Mouse (Mus musculus): Measurements from ENCODE around the gene Map4k3. TPM values are rescaled to one million over a fixed set of nuclear protein-coding genes. Genes with fewer than 3 reads are reported as not detected.
A peak's percentile ranks its signal among the peaks of the same experiment; 100 is the strongest.
"Not testable (repeated sequence)": the region's sequence is repeated elsewhere in the genome, so short reads cannot be mapped to it uniquely, and the experiment has no call there.

Gene Map4k3
- total RNA-seq (2014; fragmentation: Nextera tagmentation) (2.2 and 3.3 TPM in 2 replicates), total RNA-seq (2017) (1.6 and 3.7 TPM in 2 replicates)

DNA sequence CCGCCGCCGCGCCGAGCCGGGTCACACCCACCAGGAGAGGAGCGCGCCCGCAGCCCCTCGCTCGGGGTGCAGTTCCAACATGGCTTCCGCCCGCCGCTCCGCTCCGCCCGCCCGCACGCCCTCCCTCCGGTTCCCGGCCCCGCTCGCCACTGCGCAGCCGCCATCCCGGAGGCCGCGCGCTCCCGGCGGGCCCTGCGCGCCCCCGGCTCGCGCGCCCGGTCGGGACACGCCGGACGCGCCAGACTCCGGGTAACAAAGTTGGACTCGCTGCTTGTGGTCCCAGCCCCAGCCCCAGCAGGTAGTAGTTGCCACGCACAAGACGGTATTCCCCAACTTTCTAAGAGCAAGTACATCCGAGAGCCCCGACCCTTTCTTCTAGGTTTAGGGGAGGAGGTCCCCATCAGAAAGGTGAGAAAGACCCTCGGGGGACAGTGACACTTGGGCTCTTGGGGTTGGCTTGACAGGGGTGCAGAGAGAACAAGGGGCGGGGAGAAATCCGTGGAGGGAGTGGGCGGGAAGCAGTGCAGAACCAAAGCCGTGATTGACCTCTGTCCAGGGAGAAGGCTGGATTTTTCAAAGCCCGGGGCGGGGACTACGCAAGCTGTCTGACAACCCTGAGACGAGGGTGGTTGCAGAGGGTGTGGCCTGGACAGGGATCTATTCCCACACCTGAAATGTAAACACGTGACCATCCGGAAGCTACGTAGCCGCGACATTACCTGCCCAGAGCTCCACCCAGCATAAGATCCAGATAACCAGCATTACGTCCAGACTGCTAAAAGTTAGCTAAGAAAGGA lies at the start of gene Map4k3:
TSS of gene Map4k3 (minus strand) at position 424 of the 797 bp plus-strand sequence.
- peak; percentile 68 for ATAC-seq (replicated peaks; ENCODE audit: low FRiP score, low TSS enrichment, poor library complexity, severe bottlenecking)

DNA sequence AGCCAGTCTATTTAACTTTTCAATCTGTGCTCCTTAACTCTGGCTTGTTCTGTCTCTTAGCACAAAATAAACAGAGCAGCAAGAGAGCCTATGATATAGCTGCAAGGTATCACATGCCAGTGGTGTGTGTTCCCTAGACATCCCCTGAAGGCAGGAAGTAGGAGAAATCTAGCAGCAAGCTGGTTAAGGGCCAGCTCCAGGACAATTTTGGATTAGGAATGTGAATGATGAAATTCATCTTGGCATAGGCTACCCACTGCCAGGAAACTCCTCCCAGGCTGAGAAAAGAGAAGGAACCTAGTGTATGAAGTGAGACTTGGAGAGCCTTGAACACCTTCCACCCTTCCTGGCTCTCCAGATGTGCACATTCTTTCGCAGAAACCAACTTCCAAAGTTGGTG lies 49.3 kb upstream of the Map4k3 start:
- ATAC-seq (replicated peaks; ENCODE audit: low FRiP score, low TSS enrichment, poor library complexity, severe bottlenecking), result no peak

DNA sequence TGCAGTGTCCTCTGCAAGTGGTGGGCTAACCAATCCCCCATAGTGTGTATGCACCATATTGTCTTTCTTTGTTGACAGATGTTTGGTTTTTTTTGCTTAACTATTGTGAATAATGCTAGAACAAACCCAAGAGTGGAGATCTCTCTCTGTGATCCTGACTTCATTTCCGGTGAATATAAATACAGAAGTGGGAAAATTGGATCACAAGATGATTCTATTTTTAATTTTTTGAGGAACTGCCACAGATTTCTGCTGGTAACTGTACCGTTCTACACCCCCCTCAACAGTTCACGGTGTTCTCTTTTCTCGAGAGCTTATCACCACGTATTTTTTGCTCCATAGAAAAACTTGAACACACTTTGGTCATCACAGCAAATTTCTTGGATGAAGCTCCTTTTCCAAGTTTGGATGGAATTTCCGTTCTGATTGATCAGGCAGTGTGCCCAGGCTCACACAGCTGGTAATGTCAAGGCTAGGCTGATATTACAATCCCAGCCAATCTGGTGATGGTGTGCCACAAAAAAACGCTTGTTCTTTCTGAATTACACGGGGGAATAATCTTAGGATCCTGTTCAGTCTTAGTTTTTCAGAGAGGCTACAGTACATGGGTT lies 47.0 kb upstream of the Map4k3 start:
- no peak for ATAC-seq (replicated peaks; ENCODE audit: low FRiP score, low TSS enrichment, poor library complexity, severe bottlenecking)

DNA sequence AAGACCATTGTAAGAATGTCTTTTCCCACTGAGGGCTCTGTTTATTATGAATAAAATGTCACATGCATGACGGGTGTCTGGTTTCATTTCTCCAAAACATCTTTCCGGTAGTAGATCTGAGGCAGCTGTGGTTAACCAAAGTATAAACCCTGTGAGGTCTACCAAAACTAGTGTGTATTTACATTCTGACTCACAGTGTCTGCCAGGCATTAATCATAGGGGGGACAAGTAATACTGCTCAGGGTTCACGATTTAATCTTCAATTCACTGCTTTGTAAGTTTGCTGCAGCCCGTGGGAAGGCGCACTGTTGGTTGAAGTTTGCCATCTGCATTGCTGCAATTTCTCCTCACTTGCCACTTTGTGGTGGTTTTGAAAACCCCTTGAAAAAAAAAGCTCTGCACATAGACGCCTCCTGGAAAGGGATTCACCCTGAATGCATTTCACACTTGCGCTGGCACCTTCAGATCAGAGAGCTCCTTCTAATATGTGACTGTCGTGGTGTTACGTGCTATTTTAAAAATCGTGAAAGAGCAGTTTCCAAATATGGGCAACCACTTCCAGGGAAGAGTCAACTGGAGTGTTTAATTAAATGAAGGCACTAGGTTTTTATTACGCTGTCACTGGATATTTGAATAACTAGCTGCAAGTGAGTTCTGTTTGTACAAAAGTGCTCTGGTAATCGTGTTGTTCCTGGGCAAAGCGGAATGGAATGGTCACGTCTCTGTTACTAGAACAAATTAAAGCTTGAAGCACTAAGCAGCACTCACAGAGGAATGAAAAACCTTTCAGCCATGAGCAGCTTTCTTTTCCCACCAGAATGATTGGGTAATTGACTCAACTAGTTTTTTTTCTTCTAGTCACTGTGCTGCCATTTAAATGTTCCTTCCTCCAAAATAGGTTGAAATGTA lies 44.5 kb upstream of the Map4k3 start:
- ATAC-seq (replicated peaks; ENCODE audit: low FRiP score, low TSS enrichment, poor library complexity, severe bottlenecking), result no peak; the same call in none of the 2 replicates

DNA sequence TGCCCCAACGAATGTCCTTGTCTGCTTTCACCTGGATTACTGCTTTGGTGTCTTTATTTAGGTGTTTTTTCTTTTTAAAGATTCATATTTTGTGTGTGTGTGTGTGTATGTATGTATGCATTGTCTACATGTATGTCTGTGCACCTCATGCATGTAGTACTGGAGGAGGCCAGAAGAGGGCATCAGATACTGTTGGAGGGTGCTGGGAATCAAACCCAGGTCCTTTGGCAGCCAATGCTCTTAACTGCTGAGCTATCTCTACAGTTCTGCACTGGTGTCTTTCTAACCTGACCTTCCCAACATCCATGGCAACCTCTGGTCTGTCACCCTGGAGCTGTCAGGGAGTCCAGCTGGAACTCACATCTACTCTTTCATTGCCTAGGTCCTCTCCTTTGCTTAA lies 41.8 kb upstream of the Map4k3 start:
- no peak for ATAC-seq (replicated peaks; ENCODE audit: low FRiP score, low TSS enrichment, poor library complexity, severe bottlenecking)

DNA sequence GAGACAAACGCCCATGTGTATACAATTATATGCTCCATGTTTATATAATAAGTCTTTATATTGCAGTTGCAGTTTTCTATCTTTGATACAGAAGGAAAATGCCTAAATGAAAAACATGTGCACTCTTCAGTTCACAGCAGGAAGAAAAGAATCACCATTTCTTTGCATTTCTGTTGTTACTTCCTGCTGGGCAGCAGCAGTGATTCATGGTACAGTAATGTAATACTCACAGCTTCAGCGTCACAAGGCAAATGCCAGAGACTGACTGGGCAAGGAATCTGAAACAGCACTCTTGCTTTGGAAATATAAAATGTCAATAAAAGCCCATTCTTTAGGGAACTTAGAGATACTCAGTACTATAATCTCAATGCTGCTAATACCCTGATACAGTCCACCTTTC lies 36.9 kb upstream of the Map4k3 start:
- no peak for ATAC-seq (replicated peaks; ENCODE audit: low FRiP score, low TSS enrichment, poor library complexity, severe bottlenecking)

DNA sequence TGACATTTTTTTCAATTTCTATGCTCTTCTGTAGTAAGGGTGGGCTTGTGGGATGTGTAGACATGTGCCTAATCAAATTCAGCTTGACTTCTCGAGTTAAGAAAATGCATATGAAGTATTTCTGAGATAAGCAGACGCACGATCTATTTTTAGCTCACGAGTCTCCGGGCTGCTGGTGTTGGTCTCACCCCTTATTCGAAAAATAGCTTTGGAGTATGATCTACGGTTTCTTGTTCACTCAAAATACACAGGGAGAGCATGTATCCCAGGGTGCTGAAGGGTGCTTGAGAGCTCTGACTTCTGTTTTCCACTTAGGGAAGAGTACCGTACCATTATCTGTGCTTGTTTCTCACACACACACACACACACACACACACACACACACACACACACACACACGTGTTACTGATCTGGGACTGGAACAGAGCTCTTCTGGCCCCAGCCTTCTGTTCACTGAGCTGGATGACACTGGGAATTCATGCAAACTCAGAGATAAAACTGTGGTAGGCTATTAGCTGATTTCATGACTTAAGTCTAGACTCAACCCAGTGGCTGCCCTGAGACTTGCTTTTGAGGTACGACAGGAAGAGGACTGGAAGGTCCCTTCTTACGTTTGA lies 34.9 kb upstream of the Map4k3 start:
- ATAC-seq (replicated peaks; ENCODE audit: low FRiP score, low TSS enrichment, poor library complexity, severe bottlenecking), result peak; percentile 76

DNA sequence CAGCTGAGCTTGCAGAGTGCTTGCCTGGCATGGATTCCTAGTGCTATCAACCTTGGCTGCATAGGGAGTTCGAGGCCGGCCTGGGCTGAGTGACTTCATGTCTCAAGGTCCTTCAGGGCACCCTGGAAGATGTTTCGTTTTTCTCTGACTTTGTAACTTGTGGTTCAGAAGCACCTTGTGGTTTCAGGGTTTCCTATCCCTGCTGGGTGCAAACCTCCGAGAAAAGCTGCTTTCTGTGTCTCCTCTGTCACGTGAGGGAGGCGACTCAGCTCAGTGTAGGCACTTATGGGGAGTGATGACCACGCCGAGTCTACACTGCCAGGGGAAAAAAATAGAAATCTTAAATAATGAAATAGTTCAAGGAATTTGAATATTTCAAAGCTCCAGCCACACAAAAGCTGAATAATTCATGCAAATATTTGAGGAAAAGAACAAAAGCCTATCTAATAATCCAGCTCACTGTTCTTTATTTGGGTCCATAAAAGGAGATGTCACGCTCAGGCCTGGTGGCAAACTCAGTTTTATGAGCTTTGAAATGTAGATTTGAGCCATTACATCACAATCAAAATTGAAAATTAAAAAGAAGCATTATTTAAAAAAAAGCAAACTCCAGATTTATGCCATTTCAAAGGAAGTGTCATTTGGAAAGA lies 34.2 kb upstream of the Map4k3 start:
- ATAC-seq (replicated peaks; ENCODE audit: low FRiP score, low TSS enrichment, poor library complexity, severe bottlenecking), result no peak

DNA sequence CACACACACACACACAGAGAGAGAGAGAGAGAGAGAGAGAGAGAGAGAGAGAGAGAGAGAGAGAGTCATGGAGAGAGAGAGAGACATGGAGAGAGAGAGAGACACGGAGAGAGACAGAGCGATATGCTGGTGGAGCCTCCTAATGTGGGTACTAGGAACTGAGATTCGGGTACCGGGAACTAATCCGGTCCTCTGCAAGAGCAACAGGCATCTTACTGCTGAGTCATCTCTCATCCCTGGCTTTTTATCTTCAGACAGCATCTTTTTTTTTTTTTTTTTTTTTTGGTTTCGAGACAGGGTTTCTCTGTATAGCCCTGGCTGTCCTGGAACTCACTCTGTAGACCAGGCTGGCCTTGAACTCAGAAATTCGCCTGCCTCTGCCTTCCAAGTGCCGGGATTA lies 32.9 kb upstream of the Map4k3 start:
- ATAC-seq (replicated peaks; ENCODE audit: low FRiP score, low TSS enrichment, poor library complexity, severe bottlenecking), result not testable (repeated sequence)

DNA sequence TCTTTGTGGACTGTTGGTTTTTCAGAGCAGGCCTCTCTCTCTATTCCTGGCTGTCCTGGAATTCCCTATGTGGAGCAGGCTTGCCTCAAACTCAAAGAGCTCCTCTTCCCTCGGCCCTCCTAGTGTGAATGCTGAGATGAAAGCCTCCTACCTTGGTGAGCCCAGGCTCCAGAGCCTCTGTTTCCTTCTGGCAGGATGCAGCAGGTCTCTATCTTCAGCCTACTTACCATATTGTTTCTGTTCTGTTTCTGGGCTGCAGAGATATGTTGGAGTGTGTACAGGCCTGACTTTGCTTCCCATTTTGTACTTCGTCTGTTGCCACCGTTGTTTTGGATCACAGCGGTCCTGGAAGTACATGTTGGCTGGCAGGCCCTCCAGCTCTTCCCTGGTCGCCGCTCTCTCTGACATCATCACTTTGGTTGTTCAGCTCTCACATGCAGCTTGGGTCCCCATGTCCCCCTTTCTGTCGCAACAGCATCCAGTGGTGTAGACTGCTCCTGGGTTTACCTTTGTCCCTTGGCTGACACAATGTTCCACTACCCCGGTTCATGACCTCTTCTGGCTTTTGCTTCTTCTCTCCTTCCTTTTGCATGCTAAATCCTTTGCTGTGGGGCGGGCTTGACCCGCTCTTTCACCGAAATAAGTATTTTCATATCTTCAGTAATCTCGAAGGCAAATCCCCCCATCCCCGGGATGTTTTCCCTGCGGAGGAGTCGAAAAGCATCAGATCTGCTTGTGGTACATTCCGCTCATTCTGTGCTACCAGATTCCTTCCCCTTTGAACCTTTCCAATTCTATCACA lies 32.3 kb upstream of the Map4k3 start:
- ATAC-seq (replicated peaks; ENCODE audit: low FRiP score, low TSS enrichment, poor library complexity, severe bottlenecking), result no peak

DNA sequence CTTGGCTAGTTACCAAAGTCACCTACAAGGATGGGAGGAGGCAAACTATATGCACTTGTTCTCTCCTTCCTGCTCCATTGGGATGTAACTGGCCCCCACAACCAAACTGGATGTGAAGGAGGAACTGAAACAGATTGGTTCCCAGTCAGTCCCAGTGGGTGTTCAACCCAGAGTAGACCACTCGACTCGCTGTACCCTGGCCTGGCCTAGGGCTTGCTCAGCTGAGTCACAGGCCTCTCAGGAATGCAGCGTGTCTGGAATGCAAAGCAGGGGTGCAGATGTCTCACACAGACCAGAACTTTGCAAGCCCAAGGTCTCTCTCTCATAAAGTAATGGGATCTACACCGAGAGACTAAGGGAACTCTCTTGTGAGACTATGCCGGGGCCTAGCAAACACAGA lies 27.8 kb upstream of the Map4k3 start:
- ATAC-seq (replicated peaks; ENCODE audit: low FRiP score, low TSS enrichment, poor library complexity, severe bottlenecking), result no peak

DNA sequence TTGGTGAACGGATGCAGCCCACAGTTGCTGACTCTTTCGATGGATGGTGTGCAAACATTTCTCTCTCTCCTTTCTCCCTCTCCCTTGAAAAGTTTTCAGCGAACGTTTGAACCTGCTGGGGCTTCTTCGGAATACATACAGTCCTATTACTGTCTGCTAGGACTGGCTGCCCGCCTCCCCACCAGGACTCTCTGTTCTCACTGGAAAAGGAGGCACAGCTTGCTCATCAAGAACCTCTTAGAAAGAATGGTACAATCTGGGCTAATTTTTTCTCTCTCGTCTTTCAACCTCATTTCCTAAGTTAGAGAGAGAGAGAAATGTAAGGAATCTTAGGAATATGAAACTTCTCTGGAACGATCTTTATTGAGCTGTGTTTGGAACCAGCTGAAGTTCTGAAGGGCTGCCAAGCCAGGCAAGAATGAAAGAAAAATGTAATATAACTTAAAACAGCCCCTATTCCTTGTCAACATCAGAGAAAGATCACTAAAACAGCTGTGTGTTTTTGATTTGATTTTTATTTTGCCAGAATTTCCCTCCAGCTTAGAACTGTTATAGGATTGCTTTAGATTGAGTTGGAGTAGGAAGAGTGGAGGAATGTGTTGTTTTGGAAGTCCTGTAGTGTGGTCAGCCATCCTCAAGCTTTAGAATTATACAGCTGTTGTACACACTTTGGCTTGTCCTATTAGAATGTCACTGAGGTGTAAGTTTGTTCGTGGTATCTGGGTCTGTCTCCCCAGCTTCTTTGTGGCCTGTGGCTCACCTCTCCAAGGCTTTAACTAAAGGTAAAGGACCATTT lies 27.0 kb upstream of the Map4k3 start:
- ATAC-seq (replicated peaks; ENCODE audit: low FRiP score, low TSS enrichment, poor library complexity, severe bottlenecking), result no peak

DNA sequence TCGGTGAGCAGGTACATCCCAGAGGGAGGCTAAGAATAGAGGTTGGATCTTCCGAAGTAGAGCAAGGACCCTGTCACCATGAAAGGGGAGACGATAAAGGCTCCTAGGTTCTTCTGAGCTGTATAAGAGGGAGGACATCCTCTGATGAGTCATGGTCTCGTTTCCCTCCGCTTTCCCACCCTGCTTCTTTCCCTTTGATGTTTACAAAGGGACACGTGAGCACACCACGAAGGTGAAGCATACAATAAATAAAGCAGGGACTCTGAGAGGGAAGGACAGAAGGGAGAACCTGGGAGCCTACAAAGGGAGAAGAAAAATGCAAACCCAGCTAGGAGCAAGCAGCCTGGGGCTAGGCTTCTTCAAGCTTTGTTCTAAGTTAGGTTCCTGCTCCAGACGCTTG lies 26.3 kb upstream of the Map4k3 start:
- ATAC-seq (replicated peaks; ENCODE audit: low FRiP score, low TSS enrichment, poor library complexity, severe bottlenecking), result no peak

DNA sequence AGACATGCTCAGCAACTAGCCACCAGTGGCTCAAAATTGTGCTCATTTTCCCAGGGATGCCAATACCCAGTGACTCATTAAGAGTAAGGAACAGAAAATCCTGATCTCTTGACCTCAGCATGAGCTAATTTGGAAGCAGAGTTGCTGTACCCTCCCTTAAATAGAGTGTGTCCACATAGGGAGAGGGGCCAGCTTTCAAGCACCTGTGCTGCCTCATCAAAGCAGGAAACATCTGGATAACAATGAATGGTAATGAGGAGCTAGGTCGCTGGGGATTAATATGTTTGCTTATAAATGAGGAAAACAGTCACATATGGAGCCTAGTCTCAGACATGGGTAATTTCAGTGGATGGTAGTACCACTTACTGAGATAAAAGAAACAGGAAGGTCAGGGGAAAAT lies 24.2 kb upstream of the Map4k3 start:
- ATAC-seq (replicated peaks; ENCODE audit: low FRiP score, low TSS enrichment, poor library complexity, severe bottlenecking), result no peak

DNA sequence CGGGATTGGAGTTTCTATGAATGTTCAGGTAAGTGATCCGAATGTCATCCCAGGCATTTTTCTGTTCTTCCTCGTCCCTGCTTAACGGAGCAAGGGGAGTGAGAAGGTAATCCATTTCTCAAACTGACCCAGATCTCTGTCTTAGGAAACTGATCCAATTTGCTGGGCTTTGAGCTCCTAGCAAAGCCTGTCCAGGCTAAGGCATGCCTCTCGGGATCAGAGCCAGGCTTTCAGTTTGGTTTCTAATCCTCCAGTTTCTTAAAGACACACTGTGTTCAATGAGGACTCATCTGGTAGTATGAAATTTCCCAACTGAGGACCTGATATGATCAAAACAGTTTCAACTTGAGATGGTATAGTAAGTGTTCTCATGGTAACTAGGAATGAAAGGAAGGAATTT lies 11.1 kb upstream of the Map4k3 start:
- no peak for ATAC-seq (replicated peaks; ENCODE audit: low FRiP score, low TSS enrichment, poor library complexity, severe bottlenecking)

DNA sequence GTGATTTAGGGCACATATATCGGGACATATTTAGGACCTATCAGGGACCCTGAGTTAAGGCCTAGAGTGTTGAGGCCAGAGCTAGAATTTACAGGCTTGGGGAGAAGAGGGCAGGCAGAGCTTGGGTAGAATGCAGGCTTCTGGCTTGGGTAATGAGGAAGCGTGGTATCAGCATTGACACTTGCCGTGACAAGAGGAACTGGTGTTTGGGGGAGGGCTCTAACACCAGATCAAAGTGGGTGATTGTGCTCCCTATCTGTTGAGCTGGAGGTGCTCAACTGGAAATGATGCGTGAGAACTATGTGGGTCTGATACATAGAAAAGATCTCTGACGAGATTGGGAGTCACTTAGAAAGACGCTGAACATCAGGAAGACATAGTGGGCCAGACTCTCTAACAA lies 6.4 kb upstream of the Map4k3 start:
- no peak for ATAC-seq (replicated peaks; ENCODE audit: low FRiP score, low TSS enrichment, poor library complexity, severe bottlenecking)

DNA sequence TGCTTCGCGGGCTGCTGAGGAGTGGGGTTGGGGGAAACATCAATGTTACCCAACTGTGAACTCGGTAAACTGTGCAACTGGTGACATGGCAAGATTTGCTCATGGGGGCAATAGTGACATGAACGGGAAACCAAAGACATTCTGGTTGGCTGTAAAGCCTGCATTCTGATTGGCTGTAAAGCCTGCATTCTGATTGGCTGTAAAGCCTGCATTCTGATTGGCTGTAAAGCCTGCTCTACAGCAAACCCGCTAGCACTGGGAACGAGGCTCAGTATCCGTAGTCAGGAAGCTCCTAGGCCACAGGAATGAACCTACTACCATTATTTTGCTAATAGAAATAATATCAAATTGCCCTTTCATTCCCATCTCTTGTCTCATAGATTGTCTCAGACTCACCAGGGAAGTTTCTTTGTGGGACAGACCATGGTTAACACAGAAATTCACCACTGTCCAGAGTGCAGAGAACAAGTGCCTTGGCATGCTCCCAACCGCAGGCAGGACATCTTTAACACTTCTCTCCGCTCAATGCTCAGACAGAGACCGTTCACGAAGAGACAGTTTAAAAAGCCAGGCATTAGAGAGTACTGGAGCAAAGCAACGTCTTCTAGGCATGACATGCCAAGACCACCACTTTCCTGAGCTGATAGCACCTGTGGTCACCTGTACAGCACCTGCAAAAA lies 5.0 kb upstream of the Map4k3 start:
- no peak for ATAC-seq (replicated peaks; ENCODE audit: low FRiP score, low TSS enrichment, poor library complexity, severe bottlenecking)
